Mouse (Mus musculus): Measurements from ENCODE around the gene Lemd2. TPM values are rescaled to one million over a fixed set of nuclear protein-coding genes. Genes with fewer than 3 reads are reported as not detected.

Gene Lemd2
- total RNA-seq, 2 experiments from 2014 or later = 27.4 to 28.6 TPM

Other genes starting within 250 kb of the Lemd2 start
- gene Zbtb9, start 231.3 kb downstream of the Lemd2 start, total RNA-seq (2021) = 1 to 10 TPM; 1.7 to 3.3 TPM
- gene Bak1, start 175.5 kb downstream of the Lemd2 start, total RNA-seq (2021) = 10 to 100 TPM; 30.6 to 36.0 TPM
- gene Itpr3, start 147.2 kb downstream of the Lemd2 start, total RNA-seq (2021) = 1 to 10 TPM; 7.2 to 7.7 TPM
- gene Uqcc2, start 70.6 kb downstream of the Lemd2 start, total RNA-seq (2021) = 100 to 1,000 TPM; 270 to 283 TPM
- 10 to 100 TPM in 1 of 2 experiments, 1 to 10 TPM in 1; 8.9 to 10.7 TPM for gene Ip6k3, start 36.7 kb downstream of the Lemd2 start, total RNA-seq (2021)

Data from heart, postnatal 14 days (tissue).